ENCODE assay signal across 23 mouse cellular contexts in the genomic region with DNA sequence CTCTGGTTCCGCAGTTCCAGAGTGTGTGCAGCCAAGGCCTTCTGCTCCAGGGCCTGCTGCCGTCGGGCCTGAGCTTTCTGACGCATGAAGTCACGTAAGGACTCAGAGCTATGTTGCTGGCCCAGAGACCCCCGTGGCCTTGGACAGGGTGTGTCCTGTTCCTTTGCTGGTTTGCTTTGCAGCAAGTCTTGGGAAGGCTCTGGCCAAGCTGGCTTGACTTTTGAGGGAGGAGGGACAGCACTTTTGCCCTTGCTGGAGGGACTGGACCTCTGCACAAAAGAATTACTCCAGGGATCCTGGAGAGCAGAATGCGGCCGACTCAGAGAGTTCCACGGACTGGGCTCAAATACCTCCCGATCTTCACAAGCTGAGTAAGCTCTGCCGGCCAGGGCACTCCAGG. TPM values are rescaled to one million over a fixed set of nuclear protein-coding genes. Genes with fewer than 3 reads are reported as not detected.
A peak's percentile ranks its signal among the peaks of the same experiment; 100 is the strongest.
DNase-seq lines count a peak whose midpoint lies in the region; ATAC-seq and TF ChIP-seq lines count a peak whose summit lies in the region.
"Had no signal": no experiment of that assay in that cellular context is flagged by ENCODE, and none has a peak within 500 bp of the region (broad histone marks: within the 10 kb centered on the region; RNA-seq: fewer than 3 reads in every experiment).

No protein-coding gene starts in this region.

- H3K4me2 ChIP-seq in forebrain, embryonic 16.5 days (ENCODE audit: low read length): no peak overlapping the region
- H3K4me2 ChIP-seq in hindbrain, postnatal 0 days (ENCODE audit: low read depth, low read length): no peak overlapping the region
- H3K4me2 ChIP-seq in hindbrain, embryonic 12.5 days (replicated peaks): no peak overlapping the region
- no peak overlapping the region for H3K4me2 ChIP-seq in intestine, postnatal 0 days (replicated peaks; ENCODE audit: low read depth)
- H3K4me2 ChIP-seq: embryonic facial prominence, embryonic 13.5 days; hindbrain, embryonic 13.5 days; intestine, embryonic 15.5 days had no signal

- no peaks in the 10 kb centered on the region for H3K36me3 ChIP-seq in forebrain, embryonic 10.5 days (replicated peaks)
- H3K36me3 ChIP-seq in forebrain, embryonic 16.5 days (ENCODE audit: control insufficient read depth, insufficient read depth): no peaks in the 10 kb centered on the region
- H3K36me3 ChIP-seq in hindbrain, postnatal 0 days (ENCODE audit: insufficient read depth, low read length): no peaks in the 10 kb centered on the region
- H3K36me3 ChIP-seq in hindbrain, embryonic 12.5 days: no peaks in the 10 kb centered on the region
- no peaks in the 10 kb centered on the region for H3K36me3 ChIP-seq in limb, embryonic 10.5 days
- H3K36me3 ChIP-seq in intestine, postnatal 0 days (ENCODE audit: control insufficient read depth, insufficient read depth): no peaks in the 10 kb centered on the region
- H3K36me3 ChIP-seq: embryonic facial prominence, embryonic 13.5 days; G1E; heart, embryonic 10.5 days; hindbrain, embryonic 13.5 days; intestine, embryonic 15.5 days had no signal

- no peak overlapping the region for H3K9ac ChIP-seq in forebrain, embryonic 16.5 days (replicated peaks; ENCODE audit: low read depth, low read length)
- no peak overlapping the region for H3K9ac ChIP-seq in hindbrain, postnatal 0 days (replicated peaks; ENCODE audit: low read length)
- H3K9ac ChIP-seq in hindbrain, embryonic 12.5 days: no peak overlapping the region
- H3K9ac ChIP-seq in intestine, postnatal 0 days (ENCODE audit: low read depth, low read length): no peak overlapping the region
- H3K9ac ChIP-seq: hindbrain, embryonic 13.5 days; intestine, embryonic 15.5 days had no signal

- TF ChIP-seq CTCF in hindbrain, postnatal 0 days (IDR thresholded peaks at IDR 0.05; ENCODE audit: low read depth): no peak
- no peak for TF ChIP-seq CTCF in intestine, postnatal 0 days (IDR thresholded peaks at IDR 0.05; ENCODE audit: low read depth)

- no peaks in the 10 kb centered on the region for H3K9me3 ChIP-seq in forebrain, embryonic 10.5 days
- no peaks in the 10 kb centered on the region for H3K9me3 ChIP-seq in forebrain, embryonic 16.5 days (ENCODE audit: control insufficient read depth, low read length)
- H3K9me3 ChIP-seq in hindbrain, postnatal 0 days (ENCODE audit: low read length): no peaks in the 10 kb centered on the region
- H3K9me3 ChIP-seq in hindbrain, embryonic 12.5 days (replicated peaks): no peaks in the 10 kb centered on the region
- no peaks in the 10 kb centered on the region for H3K9me3 ChIP-seq in limb, embryonic 10.5 days (replicated peaks)
- no peaks in the 10 kb centered on the region for H3K9me3 ChIP-seq in intestine, postnatal 0 days (ENCODE audit: control insufficient read depth)
- H3K9me3 ChIP-seq: embryonic facial prominence, embryonic 13.5 days; G1E; heart, embryonic 10.5 days; hindbrain, embryonic 13.5 days; intestine, embryonic 15.5 days had no signal

- no peak for ATAC-seq in forebrain, embryonic 16.5 days
- peak; percentile 21; the same call in 1 of the 2 replicates for ATAC-seq in hindbrain, postnatal 0 days
- no peak for ATAC-seq in hindbrain, embryonic 12.5 days (ENCODE audit: low FRiP score)
- no peak for ATAC-seq in intestine, postnatal 0 days
- ATAC-seq: CD4-positive, CD25-positive, alpha-beta regulatory T cell, adult 4 months; forebrain, embryonic 14.5 days; intestine, embryonic 15.5 days had no signal

- H3K27ac ChIP-seq in forebrain, embryonic 10.5 days: 0 out of 2 replicates have a peak overlapping the region, but pooled peaks have one; percentile 6
- no peak overlapping the region for H3K27ac ChIP-seq in forebrain, embryonic 16.5 days (ENCODE audit: low read length)
- H3K27ac ChIP-seq in hindbrain, postnatal 0 days: no peak overlapping the region
- no peak overlapping the region for H3K27ac ChIP-seq in hindbrain, embryonic 12.5 days
- 0 out of 2 replicates have a peak overlapping the region, but pooled peaks have one; percentile 4 for H3K27ac ChIP-seq in limb, embryonic 10.5 days
- no peak overlapping the region for H3K27ac ChIP-seq in intestine, postnatal 0 days (ENCODE audit: low read depth, low read length)
- H3K27ac ChIP-seq: embryonic facial prominence, embryonic 13.5 days; heart, embryonic 10.5 days; hindbrain, embryonic 13.5 days; intestine, embryonic 15.5 days had no signal

- H3K27me3 ChIP-seq in forebrain, embryonic 10.5 days (ENCODE audit: poor library complexity, severe bottlenecking): no peaks in the 10 kb centered on the region
- no peaks in the 10 kb centered on the region; the same call in 1 of the 2 replicates for H3K27me3 ChIP-seq in forebrain, embryonic 16.5 days (replicated peaks; ENCODE audit: control insufficient read depth, insufficient read depth, low read length)
- H3K27me3 ChIP-seq in hindbrain, postnatal 0 days (ENCODE audit: insufficient read depth, low read length): no peaks in the 10 kb centered on the region
- no peaks in the 10 kb centered on the region for H3K27me3 ChIP-seq in hindbrain, embryonic 12.5 days
- peaks cover 13% of the 10 kb centered on the region; the same call in 1 of the 2 replicates for H3K27me3 ChIP-seq in limb, embryonic 10.5 days (ENCODE audit: low read depth, poor library complexity, severe bottlenecking)
- no peaks in the 10 kb centered on the region for H3K27me3 ChIP-seq in intestine, postnatal 0 days (replicated peaks; ENCODE audit: control insufficient read depth, insufficient read depth, low read length)
- H3K27me3 ChIP-seq: embryonic facial prominence, embryonic 13.5 days; hindbrain, embryonic 13.5 days; intestine, embryonic 15.5 days had no signal

- WGBS in forebrain, embryonic 10.5 days: 78% methylated on average over 11 of the region's 11 CpGs
- WGBS in forebrain, embryonic 16.5 days: 68% methylated on average over 11 of the region's 11 CpGs
- 60% methylated on average over 11 of the region's 11 CpGs for WGBS in hindbrain, postnatal 0 days
- WGBS in hindbrain, embryonic 12.5 days: 77% methylated on average over 11 of the region's 11 CpGs
- 84% methylated on average over 11 of the region's 11 CpGs for WGBS in limb, embryonic 10.5 days
- 84% methylated on average over 11 of the region's 11 CpGs for WGBS in intestine, postnatal 0 days

- H3K4me1 ChIP-seq in forebrain, embryonic 10.5 days: 0 out of 2 replicates have a peak, but pooled peaks cover 2% of the 10 kb centered on the region
- H3K4me1 ChIP-seq in forebrain, embryonic 16.5 days (replicated peaks; ENCODE audit: control insufficient read depth, insufficient read depth, low read length): peaks cover 2% of the 10 kb centered on the region
- 0 out of 2 replicates have a peak, but pooled peaks cover under 1% of the 10 kb centered on the region for H3K4me1 ChIP-seq in hindbrain, postnatal 0 days (ENCODE audit: insufficient read depth, low read length)
- H3K4me1 ChIP-seq in hindbrain, embryonic 12.5 days: peaks cover under 1% of the 10 kb centered on the region
- peaks cover 1% of the 10 kb centered on the region; the same call in 1 of the 2 replicates for H3K4me1 ChIP-seq in limb, embryonic 10.5 days
- H3K4me1 ChIP-seq in intestine, postnatal 0 days (replicated peaks; ENCODE audit: control insufficient read depth, insufficient read depth, low read length): no peaks in the 10 kb centered on the region
- H3K4me1 ChIP-seq: intestine, embryonic 15.5 days had no signal

- H3K4me3 ChIP-seq in forebrain, embryonic 10.5 days: no peak overlapping the region
- H3K4me3 ChIP-seq in forebrain, embryonic 16.5 days (replicated peaks; ENCODE audit: low read length): no peak overlapping the region
- no peak overlapping the region for H3K4me3 ChIP-seq in hindbrain, postnatal 0 days (ENCODE audit: low read length)
- H3K4me3 ChIP-seq in hindbrain, embryonic 12.5 days: no peak overlapping the region
- no peak overlapping the region for H3K4me3 ChIP-seq in limb, embryonic 10.5 days
- H3K4me3 ChIP-seq in intestine, postnatal 0 days (ENCODE audit: low read depth, low read length): no peak overlapping the region
- H3K4me3 ChIP-seq: embryonic facial prominence, embryonic 13.5 days; heart, embryonic 10.5 days; hindbrain, embryonic 13.5 days; intestine, embryonic 15.5 days had no signal

- no peak for DNase-seq in forebrain, embryonic 10.5 days (ENCODE audit: extremely low spot score, low spot score)
- no peak for DNase-seq in hindbrain, postnatal 0 days (ENCODE audit: low spot score)
- no peak for DNase-seq in limb, embryonic 10.5 days (ENCODE audit: low spot score)
- DNase-seq in testis, postnatal 10 days (ENCODE audit: low spot score): peak; percentile 64
- DNase-seq in ovary, postnatal 14 days (ENCODE audit: low spot score): no peak
- DNase-seq: adrenal gland, adult 8-10 months; cerebellum, adult 18-20 months; cerebellum, adult 9-11 months; cerebellum, postnatal 36 days; gastrocnemius, postnatal 36 days; heart, adult 18-20 months; heart, postnatal 14 days; kidney, adult 2 months had no signal

RNA-seq across cellular contexts. Expression of gene Ccdc187, which starts 13.8 kb away (rescaled TPM):
- polyA plus RNA-seq in forebrain, embryonic 10.5 days (2016; fragmentation: Nextera tagmentation; extraction: Ambion mirVana): 0.05 and 0.07 TPM in 2 replicates
- 0.15 and 0.24 TPM in 2 replicates for polyA plus RNA-seq in forebrain, embryonic 16.5 days (2015; fragmentation: Nextera tagmentation; extraction: Ambion mirVana)
- 1.3 and 2.7 TPM in 2 replicates for total RNA-seq in hindbrain, postnatal 0 days (2014; rRNA removed)
- polyA plus RNA-seq in hindbrain, postnatal 0 days (2015; fragmentation: Nextera tagmentation; extraction: Ambion mirVana): 0.18 TPM in 2 replicates
- 0.31 and 0.37 TPM in 2 replicates for polyA plus RNA-seq in hindbrain, embryonic 12.5 days (2016; fragmentation: Nextera tagmentation; extraction: Ambion mirVana)
- 0.01 TPM in 1 of 2 replicates, not detected in the other for polyA plus RNA-seq in limb, embryonic 10.5 days (2016; fragmentation: Nextera tagmentation; extraction: Ambion mirVana)
- polyA plus RNA-seq in intestine, postnatal 0 days (2015; fragmentation: Nextera tagmentation; extraction: Ambion mirVana): 0.09 and 0.21 TPM in 2 replicates
- polyA plus RNA-seq: CD4-positive, CD25-positive, alpha-beta regulatory T cell, adult 4 months; G1E; heart, embryonic 10.5 days had no signal

RNA-seq across cellular contexts. Expression of gene Gpsm1, which starts 34.7 kb away (rescaled TPM):
- 77.9 and 78.0 TPM in 2 replicates for polyA plus RNA-seq in forebrain, embryonic 10.5 days (2016; fragmentation: Nextera tagmentation; extraction: Ambion mirVana)
- polyA plus RNA-seq in forebrain, embryonic 16.5 days (2015; fragmentation: Nextera tagmentation; extraction: Ambion mirVana): 136 and 160 TPM in 2 replicates
- 310 and 330 TPM in 2 replicates for total RNA-seq in hindbrain, postnatal 0 days (2014; rRNA removed)
- polyA plus RNA-seq in hindbrain, postnatal 0 days (2015; fragmentation: Nextera tagmentation; extraction: Ambion mirVana): 147 and 155 TPM in 2 replicates
- 125 and 133 TPM in 2 replicates for polyA plus RNA-seq in hindbrain, embryonic 12.5 days (2016; fragmentation: Nextera tagmentation; extraction: Ambion mirVana)
- polyA plus RNA-seq in limb, embryonic 10.5 days (2016; fragmentation: Nextera tagmentation; extraction: Ambion mirVana): 83.6 and 91.4 TPM in 2 replicates
- 6.3 and 6.9 TPM in 2 replicates for polyA plus RNA-seq in intestine, postnatal 0 days (2015; fragmentation: Nextera tagmentation; extraction: Ambion mirVana)

RNA-seq across cellular contexts. Expression of gene Qsox2, which starts 43.3 kb away (rescaled TPM):
- 19.8 and 21.1 TPM in 2 replicates for polyA plus RNA-seq in forebrain, embryonic 10.5 days (2016; fragmentation: Nextera tagmentation; extraction: Ambion mirVana)
- polyA plus RNA-seq in forebrain, embryonic 16.5 days (2015; fragmentation: Nextera tagmentation; extraction: Ambion mirVana): 13.6 and 14.6 TPM in 2 replicates
- total RNA-seq in hindbrain, postnatal 0 days (2014; rRNA removed): 20.5 and 24.5 TPM in 2 replicates
- 8.8 and 9.4 TPM in 2 replicates for polyA plus RNA-seq in hindbrain, postnatal 0 days (2015; fragmentation: Nextera tagmentation; extraction: Ambion mirVana)
- polyA plus RNA-seq in hindbrain, embryonic 12.5 days (2016; fragmentation: Nextera tagmentation; extraction: Ambion mirVana): 19.6 and 20.3 TPM in 2 replicates
- polyA plus RNA-seq in limb, embryonic 10.5 days (2016; fragmentation: Nextera tagmentation; extraction: Ambion mirVana): 14.7 and 16.1 TPM in 2 replicates
- polyA plus RNA-seq in intestine, postnatal 0 days (2015; fragmentation: Nextera tagmentation; extraction: Ambion mirVana): 7.0 and 7.5 TPM in 2 replicates

Comparison
In these comparisons a context has a peak if more than half of its experiments do, and no peak if none do; other contexts are left out.
1. H3K27ac ChIP-seq: peak in forebrain, embryonic 10.5 days (single experiment) and limb, embryonic 10.5 days (single experiment); none in forebrain, embryonic 16.5 days (single experiment), hindbrain, postnatal 0 days (single experiment), hindbrain, embryonic 12.5 days (single experiment) and intestine, postnatal 0 days (single experiment).